Mouse (Mus musculus): Measurements from ENCODE around the gene Tex47. TPM values are rescaled to one million over a fixed set of nuclear protein-coding genes. Genes with fewer than 3 reads are reported as not detected.

The Tex47 gene
- polyA plus RNA-seq (2015; fragmentation: Illumina TruSeq; extraction: RNeasy Lipid Tissue Mini Kit (QIAGEN cat#74804); ENCODE audit: insufficient read depth, low read depth, low replicate concordance): not detected

GRCm38 (mm10) chr5:7303819-7304218, at the start of gene Tex47:
Tex47 (plus strand) TSS chr5:7304119.

GRCm38 (mm10) chr5:7344145-7345010, 40.5 kb downstream of the Tex47 start, which contains the start of gene Zfp804b:
Zfp804b (minus strand) TSS chr5:7344756.

Other genes starting within 250 kb of the Tex47 start
- not detected for gene Zfp804b, start 40.6 kb downstream of the Tex47 start, polyA plus RNA-seq (2015; fragmentation: Illumina TruSeq; extraction: RNeasy Lipid Tissue Mini Kit (QIAGEN cat#74804); ENCODE audit: insufficient read depth, low read depth, low replicate concordance)

All from pancreas, adult 10 weeks (tissue).